Mouse (Mus musculus) inflammation-experienced regulatory T-cells (primary cell): ENCODE measurements around the gene Casp6. TPM values are rescaled to one million over a fixed set of nuclear protein-coding genes. Genes with fewer than 3 reads are reported as not detected.

ENCODE experiments used
- polyA plus RNA-seq, 2 experiments: library from polyadenylated mRNA; unstranded; fragments of 100-300 nt; shearing (Covaris generic); gene quantifications; one replicate each; pipeline ENCODE4 v1.2.1; 2017

Gene Casp6
- 10 to 100 TPM; 59.1 to 62.6 TPM for polyA plus RNA-seq

GRCm38 (mm10) chr3:129901271-129901809, at the start of gene Casp6:
Casp6 (plus strand) TSS chr3:129901425.

GRCm38 (mm10) chr3:129878405-129879021, 22.7 kb upstream of the Casp6 start, which contains the start of gene Pla2g12a:
Pla2g12a (plus strand) TSS chr3:129878606.

Other genes with a start within 250 kb of the Casp6 start
- gene Egf, start 146.1 kb upstream of the Casp6 start, polyA plus RNA-seq: 1 to 10 TPM; 2.2 to 7.5 TPM
- not detected for gene Lrit3, start 97.4 kb upstream of the Casp6 start, polyA plus RNA-seq
- under 1 TPM in 1 of 2 experiments, not detected in 1; 0.10 TPM for gene Rrh, start 78.8 kb upstream of the Casp6 start, polyA plus RNA-seq
- gene Gar1, start 70.0 kb upstream of the Casp6 start, polyA plus RNA-seq: 100 to 1,000 TPM; 104 to 118 TPM
- gene Cfi, start 65.5 kb upstream of the Casp6 start, polyA plus RNA-seq: 1 to 10 TPM in 1 of 2 experiments, not detected in 1; 1.0 TPM
- gene Pla2g12a, start 22.8 kb upstream of the Casp6 start, polyA plus RNA-seq: 10 to 100 TPM; 15.8 to 20.6 TPM
- 10 to 100 TPM; 27.9 to 38.0 TPM for gene Mcub, start 68.8 kb downstream of the Casp6 start, polyA plus RNA-seq
- 10 to 100 TPM; 50.3 to 70.3 TPM for gene Sec24b, start 160.1 kb downstream of the Casp6 start, polyA plus RNA-seq
- under 1 TPM; 0.52 to 0.60 TPM for gene Col25a1, start 230.1 kb downstream of the Casp6 start, polyA plus RNA-seq